Mouse (Mus musculus) T-helper 1 cell (primary cell): ENCODE data around the gene Hirip3.
"Not testable (repeated sequence)": the region's sequence is repeated elsewhere in the genome, so short reads cannot be mapped to it uniquely, and the experiment has no call there.

Source experiments
- in situ Hi-C: fragments of 300-600 bp; cut with MboI, MseI; formaldehyde crosslinking; loops from one replicate; pipeline ENCODE4 v1.15.1; 2025; ENCODE audit warnings: high pct_unique_total_duplicates

The Hirip3 gene

GRCm38 (mm10) chr7:126898102-126898990, 36.6 kb downstream of the Hirip3 start:
- in situ Hi-C loops = no loop called here

GRCm38 (mm10) chr7:126899781-126900180, 38.0 kb downstream of the Hirip3 start:
- in situ Hi-C loops = not testable (repeated sequence)

GRCm38 (mm10) chr7:126905590-126905989, 43.8 kb downstream of the Hirip3 start:
- in situ Hi-C loops = no loop called here

- in situ Hi-C loops = no loop called here
These were observed 53.1 kb downstream of the Hirip3 start for GRCm38 (mm10) chr7:126914844-126915243.
